Mouse (Mus musculus): Measurements from ENCODE around the gene Hoxd10.

DNA sequence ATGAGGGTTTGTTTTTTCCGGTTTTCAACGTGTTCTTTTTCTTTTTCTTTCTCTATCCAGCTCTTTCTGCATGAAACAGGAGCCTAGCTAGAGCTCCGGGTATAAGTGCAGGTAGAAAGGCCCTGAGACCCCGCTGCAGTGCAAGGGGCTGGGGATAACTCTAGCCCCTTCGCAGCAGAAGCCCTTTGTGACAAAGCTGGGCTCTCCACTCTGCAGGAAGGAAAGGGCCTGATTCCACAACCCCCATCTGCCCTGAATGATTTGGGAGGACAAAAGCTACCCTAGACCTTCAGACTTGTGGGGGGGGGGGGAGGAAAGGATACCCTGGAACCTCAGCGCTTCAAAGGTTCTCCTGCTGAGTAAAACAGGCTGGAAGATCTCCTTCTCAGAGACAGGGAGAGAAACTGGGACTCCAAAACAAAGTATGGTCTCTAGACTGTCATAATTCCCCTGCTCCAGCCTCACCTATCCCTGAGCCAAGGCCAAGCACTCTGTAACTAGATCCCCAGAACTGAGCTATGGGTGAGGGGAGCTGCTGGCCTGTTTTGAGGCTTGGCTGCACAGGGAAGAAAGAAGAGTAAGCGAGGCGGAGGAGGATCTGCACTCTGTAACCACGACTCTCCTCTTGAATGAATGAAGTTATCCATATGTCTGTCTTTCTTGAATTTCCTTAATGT is 15.2 kb upstream of the Hoxd10 start:
- TF ChIP-seq POLR2A (IDR thresholded peaks at IDR 0.05; ENCODE audit: low read depth, low read length), result no peak
- TF ChIP-seq ZC3H11A (IDR thresholded peaks at IDR 0.05; ENCODE audit: low read depth, low read length), result no peak
- no peak for TF ChIP-seq POLR2AphosphoS2 (IDR thresholded peaks at IDR 0.05; ENCODE audit: low read depth, low read length)
